Mouse (Mus musculus) induced T-regulatory cell, adult 2 months (primary cell): Measurements from ENCODE around the gene Btf3l4.

Experiments used
- DNase-seq: peaks from one replicate; pipeline ENCODE4 v3.0.0-alpha.2; 2012; ENCODE audit warnings: low read depth

Gene Btf3l4

DNA sequence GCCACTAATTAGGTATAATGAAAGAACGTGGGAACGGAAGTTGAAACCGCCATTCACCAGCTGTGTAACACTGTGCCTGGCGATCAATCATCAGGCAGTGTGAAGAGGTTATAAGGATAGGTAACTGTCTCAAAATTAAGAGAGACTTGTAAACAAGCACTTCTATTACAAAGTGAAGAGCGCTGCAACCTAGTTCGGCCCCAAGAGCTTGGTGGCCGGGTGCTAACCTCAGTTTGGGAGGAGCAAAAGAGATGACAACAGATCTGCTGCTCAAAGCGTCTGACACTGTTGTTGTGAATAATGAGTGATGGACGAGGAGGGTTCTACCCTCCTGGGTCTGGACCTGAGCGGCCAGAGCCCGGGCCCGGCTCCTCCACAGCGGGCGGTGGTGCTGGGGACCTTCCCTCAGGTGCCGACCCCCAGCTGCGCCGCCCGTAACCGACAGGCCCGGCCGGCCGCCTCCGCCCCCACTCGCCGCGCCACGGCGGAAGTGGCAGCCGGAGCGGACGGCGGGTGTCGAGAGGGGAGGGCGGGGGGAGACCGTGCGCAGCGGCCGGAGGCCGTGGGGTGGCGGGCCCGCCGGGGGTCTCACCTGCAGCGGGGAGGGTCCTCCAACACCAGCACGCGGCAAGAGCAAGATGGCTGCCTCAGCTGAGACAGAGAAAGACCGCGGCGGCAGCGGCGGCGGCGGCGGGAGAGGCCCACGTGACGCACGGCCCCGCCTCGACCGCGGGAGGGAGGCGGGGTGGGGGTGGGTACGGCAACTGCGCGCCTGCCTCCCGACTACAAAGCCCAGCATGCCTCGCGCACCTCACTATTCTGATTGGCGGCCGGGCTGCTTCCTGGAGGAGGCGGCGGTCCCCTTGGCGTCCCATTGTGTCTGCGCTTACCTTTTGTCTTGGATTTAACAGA, at the start of gene Btf3l4:
Gene Btf3l4, minus strand, starts transcription at position 699 of the 912 bp plus-strand sequence.
- peak; percentile 96 for DNase-seq

DNA sequence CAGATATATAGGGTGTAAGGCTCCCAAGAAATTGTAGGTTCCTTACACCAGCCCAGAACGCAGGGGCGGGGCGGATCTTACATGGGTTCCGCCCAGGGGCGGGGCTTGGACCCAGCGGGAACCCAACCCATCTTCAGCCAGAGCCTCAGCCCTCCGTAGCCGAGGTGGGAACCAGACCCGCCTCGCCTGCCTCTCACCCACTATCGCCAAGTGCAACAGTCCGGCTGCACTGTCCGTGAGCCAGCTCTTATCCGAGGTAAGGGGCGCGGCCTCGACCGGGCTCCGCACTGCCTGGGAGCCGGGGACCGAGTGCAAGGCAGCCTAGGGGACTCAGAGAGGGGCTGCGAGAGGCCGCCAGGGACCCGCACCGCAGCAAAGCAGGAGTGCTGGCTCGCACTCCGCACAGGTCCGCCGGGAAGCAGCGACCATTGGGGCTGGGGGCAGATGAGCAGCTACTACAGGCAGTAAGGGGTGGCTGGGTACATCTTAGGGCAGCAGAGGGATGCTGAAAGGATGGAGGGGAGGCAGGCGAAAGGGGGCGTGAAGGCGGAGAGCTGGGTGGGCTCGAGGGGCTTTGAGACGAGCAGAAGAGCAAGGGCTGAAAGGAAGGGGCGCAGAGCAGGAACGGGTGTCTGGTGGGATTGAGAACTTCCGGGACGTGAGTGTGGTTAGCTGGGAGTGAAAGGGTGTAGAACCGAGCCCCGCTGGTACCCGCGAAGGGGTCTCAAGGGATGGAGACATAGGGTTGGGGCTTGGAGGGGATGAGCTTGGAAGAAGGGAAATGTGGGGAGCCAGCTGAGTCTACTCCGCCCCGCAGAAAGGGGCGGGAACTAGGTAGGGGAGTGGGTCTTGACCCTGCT, 45.8 kb upstream of the Btf3l4 start, which contains the start of gene Rab3b:
Gene Rab3b, plus strand, starts transcription at position 101 of the 860 bp plus-strand sequence.
- DNase-seq, result peak; percentile 67

DNA sequence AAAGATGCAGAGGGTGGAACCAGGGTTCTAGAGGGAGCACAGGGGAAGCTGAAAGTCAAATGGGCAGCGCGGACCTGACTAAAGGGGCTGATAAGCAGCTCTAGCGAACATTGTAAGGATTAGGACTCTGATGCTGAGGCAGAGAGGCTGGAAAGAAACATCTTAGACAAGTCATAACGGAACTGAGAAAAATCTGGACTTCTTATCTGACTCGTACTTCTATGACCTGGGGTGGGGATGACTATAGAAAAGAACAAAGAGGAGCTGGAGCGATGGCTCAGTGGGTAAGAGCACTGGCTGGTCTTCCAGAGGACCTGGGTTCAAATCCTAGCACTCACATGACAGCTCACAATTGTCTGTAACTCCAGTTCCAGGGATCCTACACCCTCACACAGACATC, 44.5 kb upstream of the Btf3l4 start:
- no peak for DNase-seq

DNA sequence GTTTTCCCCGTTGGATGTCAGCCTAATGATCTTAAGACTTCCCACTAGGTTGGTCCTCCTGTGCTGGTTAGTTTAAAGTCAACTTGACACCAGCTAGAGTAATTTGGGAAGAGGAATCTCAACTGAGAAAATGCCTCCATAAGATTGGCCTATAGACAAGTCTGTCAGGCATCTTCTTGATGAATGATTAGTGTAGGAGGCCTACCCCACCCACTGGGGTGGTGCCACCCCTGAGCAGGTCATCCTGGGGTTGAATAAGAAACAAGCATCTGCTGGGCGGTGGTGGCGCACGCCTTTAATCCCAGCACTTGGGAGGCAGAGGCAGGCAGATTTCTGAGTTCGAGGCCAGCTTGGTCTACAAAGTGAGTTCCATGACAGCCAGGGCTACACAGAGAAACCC, 40.3 kb upstream of the Btf3l4 start:
- no peak for DNase-seq

DNA sequence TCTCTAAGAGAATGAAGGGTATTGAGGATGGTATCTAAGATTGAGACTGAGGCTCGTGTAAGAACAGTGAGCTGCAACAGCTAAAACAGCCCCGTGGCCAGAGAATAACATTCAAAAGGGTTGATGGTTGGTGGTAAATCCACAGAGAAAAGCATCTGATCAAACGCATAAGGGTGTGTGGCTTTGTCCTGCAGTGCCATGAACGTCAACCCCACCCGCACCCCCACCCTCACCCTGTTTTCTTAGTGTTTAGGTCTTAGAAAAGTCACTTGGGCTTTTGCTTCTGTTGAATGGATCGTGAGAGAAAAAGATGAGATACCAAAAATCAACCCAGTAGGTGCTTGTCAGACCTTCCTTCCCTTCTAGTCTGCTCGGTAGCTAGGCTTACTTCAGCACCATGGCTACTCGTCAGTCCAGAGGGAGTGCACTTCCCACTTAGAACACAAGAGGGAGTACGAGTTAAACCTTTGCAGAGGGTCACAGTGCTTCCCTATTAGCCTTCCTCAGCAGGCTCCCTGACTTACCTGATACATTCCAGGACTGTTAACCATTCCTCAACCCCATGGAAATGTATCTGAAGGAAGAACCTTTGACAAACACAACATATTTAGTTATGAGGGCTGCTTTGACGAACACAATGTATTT, 36.4 kb upstream of the Btf3l4 start:
- peak; percentile 81 for DNase-seq

DNA sequence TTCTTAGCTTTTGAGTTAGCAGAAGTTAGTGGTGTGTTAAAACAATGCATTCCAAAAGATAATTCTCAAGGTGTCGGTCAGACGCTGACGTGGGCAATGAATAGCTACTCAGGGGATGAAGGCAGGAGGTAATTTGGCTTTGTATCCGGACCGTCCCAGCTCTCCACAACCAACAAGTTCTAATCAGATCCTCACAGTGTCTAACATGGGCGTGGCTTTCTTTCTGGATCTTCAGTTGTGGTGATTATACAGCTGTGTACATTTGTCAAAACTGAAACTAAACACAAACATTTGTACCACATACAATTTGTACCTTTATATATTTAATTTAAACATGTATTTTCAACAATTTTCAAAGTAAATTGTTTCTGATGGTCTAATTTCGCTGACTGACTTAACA, 33.4 kb upstream of the Btf3l4 start:
- DNase-seq, result no peak

DNA sequence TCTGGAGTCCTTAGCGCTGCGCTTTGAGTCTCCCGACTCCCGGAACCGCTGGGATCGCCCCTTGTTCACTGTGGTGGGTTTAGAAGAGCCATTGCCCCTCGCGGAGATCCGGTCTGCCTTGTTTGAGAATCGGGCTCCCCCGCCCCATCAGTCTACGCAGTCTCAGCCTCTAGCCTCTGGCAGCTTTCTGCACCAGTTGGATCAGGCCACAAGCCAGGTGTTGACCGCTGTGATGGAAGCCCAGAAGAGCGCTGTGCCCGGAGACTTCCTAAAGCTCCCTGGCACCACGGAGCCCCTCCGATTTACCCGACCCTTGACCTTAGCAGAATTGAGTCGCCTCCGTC, 15.1 kb upstream of the Btf3l4 start, which contains the start of gene A730015C16Rik:
Gene A730015C16Rik, minus strand, starts transcription at position 115 of the 344 bp plus-strand sequence.
- DNase-seq, result no peak

DNA sequence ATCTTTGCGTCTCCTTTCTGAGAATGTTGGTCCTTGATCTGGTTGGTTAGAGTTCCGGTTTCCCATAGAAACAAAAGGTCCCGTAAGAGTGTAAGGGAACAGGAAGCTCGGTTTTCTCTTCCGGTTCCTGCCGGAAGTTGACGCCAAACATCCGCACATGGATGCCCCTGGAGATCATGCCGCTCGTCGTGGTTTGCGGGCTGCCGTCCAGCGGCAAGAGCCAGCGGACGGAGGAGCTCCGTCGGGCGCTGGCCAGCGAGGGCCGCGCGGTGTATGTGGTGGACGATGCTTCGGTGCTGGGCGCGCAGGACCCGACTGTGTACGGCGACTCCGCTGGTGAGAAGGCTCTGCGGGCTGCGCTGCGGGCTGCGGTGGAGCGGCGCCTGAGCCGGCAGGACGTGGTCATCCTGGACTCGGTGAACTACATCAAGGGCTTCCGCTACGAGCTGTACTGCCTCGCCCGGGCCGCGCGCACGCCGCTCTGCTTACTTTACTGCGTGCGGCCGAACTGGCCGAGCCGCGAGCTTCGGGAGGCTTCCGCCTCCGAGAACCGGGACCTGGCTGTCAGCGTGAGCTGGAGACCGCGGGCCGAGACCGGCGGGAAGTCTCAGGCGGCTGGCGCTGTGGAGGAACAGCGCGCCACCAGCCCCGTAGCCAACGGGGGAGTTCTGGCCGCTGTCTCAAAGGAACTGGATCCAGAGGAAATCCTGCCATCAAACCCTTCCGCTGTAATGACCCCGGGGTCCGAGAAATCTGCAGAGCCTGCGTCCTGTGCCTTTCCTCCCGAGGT, 14.5 kb upstream of the Btf3l4 start, which contains the start of gene Kti12:
Gene Kti12, plus strand, starts transcription at position 71 of the 790 bp plus-strand sequence.
- DNase-seq, result peak; percentile 88

DNA sequence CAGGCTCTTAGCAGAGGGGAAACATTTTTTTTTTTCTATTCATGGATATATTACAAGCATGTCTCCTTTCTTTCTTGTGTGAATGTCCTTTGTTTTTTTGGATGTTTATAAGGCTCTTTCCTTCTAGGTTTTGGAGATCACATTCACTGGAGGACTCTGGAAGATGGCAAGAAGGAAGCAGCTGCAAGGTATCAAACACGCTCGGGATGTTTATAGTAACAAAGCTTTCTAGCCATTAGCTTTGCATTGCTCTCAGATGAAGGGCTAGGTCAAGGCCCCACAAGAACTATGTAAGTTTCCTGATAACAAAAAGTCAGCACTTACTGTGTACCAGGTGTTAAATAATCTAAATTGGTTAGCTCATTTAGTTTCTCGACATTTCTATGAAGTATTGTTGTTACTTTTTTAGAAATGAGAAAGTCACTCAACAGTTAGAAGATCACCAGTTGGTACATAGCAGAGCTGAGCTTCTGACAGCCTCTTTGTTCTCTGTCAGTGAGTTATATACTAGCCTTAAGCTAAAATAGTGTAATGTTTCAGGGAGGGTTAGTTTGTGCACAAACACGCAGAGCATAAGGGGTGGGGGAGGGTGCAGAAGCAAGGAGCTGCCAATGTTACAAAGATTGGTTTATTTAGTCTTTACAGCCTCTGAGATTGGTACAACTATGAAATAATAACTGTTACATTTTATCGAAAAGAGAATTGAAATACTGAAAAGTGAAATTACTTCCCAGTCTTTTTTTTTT, 12.6 kb upstream of the Btf3l4 start:
- DNase-seq, result no peak

DNA sequence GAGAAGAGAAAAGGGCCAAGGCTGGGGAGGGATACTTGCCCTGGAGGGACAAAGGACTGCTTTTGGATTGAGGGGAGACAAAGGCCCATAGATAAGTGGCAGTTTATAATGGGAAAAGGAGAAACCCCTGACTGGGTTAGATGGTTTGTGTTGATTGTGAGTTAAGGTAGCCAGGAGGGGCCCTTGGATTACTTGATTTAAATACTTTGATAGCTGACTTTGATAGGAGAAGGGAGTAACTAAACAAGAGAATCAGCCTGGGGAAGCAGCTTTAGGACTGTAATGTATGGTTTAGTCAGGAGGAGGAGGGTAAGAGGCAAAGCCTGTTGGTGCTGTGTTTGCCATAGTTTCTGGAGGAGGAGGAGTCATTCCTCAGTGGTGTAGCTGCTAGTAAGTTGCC, 9.9 kb upstream of the Btf3l4 start:
- DNase-seq, result no peak

DNA sequence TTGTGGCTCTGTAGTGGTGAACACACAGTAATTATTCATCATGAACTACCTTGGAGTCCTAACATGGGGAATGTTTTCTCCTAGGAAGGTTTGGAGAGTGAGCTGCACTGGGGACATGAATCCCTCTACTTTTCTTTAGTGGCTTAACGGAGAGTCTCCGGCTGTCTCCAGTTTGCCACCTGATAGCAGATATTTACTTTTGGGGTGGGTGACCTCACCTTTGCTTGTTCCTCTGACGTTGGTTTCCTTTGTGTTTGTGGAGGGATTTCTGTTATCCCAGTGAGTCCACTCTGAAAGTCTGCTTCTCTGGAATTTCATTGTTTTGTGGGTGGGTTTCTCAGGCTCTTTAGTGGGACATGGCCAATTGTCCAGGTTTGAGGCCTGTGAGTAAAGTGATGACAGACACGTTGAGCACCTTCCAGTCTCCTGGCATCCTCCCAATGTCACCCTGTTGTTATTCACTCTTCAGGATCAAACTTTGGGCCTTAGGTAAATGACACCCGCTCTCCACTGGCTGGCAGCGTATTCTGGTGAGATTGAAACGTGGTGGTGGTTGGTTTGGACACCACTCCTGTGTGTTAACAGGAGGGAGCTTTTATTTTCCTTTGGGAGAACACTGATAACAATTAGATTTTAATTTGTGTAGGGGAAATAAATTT, 8.6 kb upstream of the Btf3l4 start:
- no peak for DNase-seq

DNA sequence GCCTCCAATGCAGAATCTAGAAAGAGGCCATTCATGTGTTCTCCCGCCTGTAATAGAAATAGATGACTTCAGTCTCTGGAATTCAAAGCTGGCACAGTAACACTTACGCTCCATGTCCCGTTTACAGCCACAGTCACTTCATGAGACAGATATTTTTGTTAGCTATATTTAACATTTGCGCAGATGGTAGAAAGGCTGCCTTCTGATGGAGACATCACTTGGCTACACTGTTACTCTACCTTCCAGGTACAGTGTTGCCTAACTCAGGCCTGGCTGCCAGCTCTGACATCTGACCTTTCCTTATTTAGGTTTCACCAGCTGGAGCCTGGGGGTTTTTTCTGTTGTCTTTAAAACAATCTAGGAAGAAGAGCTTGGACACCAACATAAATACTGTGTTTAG, 4.6 kb upstream of the Btf3l4 start:
- DNase-seq, result no peak

DNA sequence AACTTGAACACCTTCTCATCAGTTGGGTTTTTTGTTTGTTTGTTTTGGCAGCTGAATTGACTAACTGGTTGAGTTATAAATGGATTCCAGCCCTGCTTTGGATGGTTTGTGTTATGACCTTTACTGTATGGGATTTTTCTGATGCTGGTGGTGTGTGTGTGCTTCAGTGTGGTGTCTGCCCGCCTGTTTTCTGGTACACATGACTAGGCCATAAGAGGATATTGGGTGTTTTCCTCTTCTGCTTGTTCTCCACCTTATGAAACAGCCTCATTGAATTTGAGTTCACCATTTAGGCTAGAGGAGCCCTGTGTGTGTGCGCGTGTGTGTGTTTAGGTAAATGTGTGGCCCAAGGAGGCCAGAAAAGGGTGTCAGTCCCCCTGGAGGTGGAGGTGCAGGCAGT, 2.1 kb upstream of the Btf3l4 start:
- peak; percentile 36 for DNase-seq

DNA sequence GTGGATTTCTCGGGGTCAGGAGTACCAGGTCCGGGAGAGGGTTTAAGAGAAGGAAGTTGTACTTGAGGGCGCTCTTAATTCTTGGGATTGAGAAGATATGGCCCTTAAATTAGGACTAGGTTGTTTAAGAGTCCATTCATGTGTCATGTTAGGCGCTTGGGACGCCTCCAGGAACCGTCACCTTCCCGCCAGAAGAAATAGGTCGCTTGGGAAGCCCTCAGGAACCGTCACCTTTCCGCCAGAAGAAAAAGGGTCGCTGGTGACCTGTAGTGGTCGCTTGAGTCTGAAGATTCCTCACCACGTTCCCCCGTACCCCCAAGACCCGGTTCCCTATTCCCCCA, 1.5 kb upstream of the Btf3l4 start:
- DNase-seq, result no peak

DNA sequence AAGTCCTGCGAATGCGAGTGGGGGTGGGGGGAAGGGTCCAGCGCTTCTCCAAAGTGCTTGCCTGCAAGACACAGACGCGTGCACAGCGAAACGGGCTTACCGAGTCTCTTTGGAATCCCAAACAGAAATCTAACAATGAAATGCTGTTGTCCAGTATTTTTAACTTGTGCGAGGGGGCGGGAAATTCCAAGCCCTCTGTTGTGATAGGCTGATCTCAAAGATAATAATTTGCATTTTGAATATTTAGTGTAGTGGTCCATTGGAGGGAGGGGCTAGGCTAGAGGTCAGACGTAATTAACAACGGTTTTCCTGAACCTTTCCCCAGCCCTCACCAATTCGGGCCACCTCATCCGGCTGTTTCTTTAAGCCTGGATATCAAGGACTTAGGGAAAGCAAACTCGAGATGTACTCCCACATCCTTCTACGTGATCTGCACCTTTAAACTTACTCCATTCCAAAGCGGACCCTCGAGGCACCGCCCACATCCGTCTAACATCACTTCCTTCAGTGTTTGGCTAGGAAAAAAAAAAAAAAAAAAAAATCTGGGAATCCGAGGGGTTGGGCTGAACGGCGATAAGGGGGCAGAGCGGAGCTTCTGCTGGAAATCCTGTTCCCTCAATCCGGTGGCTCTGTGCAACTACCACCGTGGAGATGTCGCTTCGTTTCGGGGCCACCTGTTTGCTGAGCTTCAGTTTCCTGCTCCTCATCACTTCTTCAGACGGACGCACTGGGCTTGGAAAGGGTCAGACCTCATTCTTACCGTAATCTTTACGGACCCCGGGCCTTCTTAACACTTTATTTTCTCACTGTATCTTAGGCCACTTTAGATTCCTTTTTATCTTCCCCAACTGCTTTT, 929 bp upstream of the Btf3l4 start, which contains the start of gene Txndc12:
Gene Txndc12, plus strand, starts transcription at position 487 of the 856 bp plus-strand sequence.
- DNase-seq, result peak; percentile 93

DNA sequence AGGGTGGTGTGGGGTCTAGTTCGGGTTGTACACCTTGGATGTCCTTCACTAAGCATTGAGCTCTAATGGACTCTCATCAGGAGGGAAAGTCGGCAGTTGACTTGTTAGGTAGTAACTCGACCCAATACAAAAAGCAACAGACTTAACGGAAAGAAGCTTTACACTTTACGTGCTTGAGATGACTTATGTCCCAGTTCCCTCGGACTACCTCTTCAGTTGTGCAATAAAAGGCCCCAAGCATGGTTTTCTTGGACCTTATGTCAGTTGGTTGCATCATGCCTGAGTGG, 357 bp upstream of the Btf3l4 start:
- no peak for DNase-seq

DNA sequence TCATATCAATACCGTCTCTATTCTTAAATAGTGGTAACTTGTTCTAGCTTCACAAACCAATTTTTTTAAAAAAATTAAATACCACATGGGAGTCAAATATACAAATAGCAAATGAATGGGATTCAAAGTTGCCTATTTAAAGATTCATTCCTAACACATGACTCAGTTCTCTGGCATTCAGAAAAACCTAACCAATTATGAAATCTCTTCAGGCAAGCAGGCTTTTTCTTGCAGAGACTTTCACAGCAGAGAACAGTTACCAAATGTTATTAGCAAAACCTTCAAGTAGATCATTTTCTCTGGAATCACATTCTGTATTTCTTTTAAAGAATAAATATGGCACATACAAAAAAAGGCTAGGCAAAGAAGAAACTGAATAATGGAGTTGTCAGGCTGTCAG, 2.7 kb downstream of the Btf3l4 start:
- no peak for DNase-seq

DNA sequence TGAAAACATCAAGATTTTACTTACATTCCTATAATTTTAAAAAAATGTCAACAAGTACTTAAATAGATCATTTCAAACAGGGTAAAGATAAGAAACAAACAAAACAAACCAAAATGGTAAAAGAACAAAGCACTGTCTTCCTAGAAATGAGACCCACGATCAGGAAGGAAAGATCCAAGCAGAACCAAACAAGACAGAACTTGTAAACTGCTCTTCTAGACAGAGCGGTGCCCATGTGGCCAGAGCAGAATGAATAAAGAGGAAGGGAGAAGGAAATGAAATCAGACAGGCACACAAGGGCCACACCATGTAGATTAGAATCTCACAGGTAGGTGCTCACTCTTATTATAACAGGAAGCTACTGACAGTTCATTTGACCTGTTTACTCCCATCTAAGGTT, 6.8 kb downstream of the Btf3l4 start:
- DNase-seq, result peak; percentile 10

DNA sequence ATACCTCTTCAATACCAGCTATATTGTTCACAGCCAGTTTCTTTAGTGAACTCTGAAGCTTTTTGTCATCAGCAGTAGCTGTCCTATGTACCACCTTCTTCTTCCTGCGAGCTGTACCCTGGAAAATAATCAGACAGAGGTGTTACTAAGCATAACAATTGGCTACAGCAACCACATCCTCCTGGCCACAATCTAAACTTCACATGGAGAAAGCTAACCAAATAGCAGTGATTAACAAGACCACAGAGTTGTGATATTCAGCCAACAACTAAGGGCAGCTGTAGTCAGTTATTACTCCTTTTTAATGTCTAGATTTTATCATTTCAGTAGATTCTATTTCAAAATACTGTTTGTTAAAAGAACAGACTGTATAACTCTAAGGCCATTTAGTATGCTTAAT, 7.3 kb downstream of the Btf3l4 start:
- peak; percentile 9 for DNase-seq
